Mouse (Mus musculus) intestine, embryonic 15.5 days (tissue): ENCODE measurements at regions not wholly inside any gene's neighbourhood (a gene's known extent, or its start where the extent isn't known, plus 50 kb on each side); places are given as distances from the start of the nearest gene placed in this dataset.

Source experiments
- ATAC-seq: fragments of 200-750 bp; cut with Nextera tagmentation; 2 replicates; pipeline ENCODE4 v1.8.0; 2017; ENCODE audit warnings: moderate TSS enrichment, moderate library complexity
- H3K27ac ChIP-seq: fragments of 300-500 bp; sonication (generic); 2 replicates; pipeline ENCODE4 v1.5.1; 2015; ENCODE audit warnings: mild to moderate bottlenecking, inconsistent platforms
- H3K27me3 ChIP-seq: fragments of 300-500 bp; sonication (generic); replicated peaks from 2 replicates; pipeline ENCODE4 v1.6.1; 2015; ENCODE audit warnings: inconsistent platforms
- H3K36me3 ChIP-seq: fragments of 300-500 bp; sonication (generic); 2 replicates; pipeline ENCODE4 v1.6.1; 2015; ENCODE audit warnings: inconsistent platforms
- H3K4me1 ChIP-seq: fragments of 300-500 bp; sonication (generic); replicated peaks from 2 replicates; pipeline ENCODE4 v1.6.1; 2015; ENCODE audit warnings: inconsistent platforms
- H3K4me2 ChIP-seq: fragments of 300-500 bp; sonication (generic); replicated peaks from 2 replicates; pipeline ENCODE4 v1.6.1; 2015; ENCODE audit warnings: mild to moderate bottlenecking, inconsistent platforms
- H3K4me3 ChIP-seq: fragments of 300-500 bp; sonication (generic); replicated peaks from 2 replicates; pipeline ENCODE4 v1.5.1; 2015; ENCODE audit warnings: inconsistent platforms
- H3K9ac ChIP-seq: fragments of 300-500 bp; sonication (generic); 2 replicates; pipeline ENCODE4 v1.6.1; 2015; ENCODE audit warnings: inconsistent platforms
- H3K9me3 ChIP-seq: fragments of 300-500 bp; sonication (generic); 2 replicates; pipeline ENCODE4 v1.6.1; 2016; ENCODE audit warnings: inconsistent platforms
- WGBS: fragments of 180-500 bp; shearing (Covaris S2); methylation state at CpG from one replicate; pipeline ENCODE4 v1.1.7; 2015; 5-methylcytosine and 5-hydroxymethylcytosine counted together

DNA sequence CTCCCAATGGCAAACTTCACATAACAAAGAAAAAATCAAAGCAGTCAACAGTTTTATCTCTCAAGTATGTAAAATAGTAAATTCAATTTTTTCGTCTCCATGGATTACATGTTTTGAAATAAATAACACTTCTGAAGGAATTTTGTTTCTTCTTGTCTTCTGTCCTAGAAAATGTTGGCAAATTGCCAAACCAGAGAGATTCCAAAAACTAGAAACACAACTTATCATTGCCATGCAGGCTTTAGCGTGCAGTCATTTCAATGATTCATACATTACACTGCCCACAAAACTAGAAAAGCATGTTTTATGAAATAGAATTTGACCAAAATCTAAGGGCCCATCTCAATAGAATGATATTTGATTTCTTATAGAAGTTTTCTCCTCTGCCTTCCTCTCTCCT lies 98.2 kb downstream of the Hpgd start:
- no peaks in the 10 kb centered on the region for H3K36me3 ChIP-seq
- no peak overlapping the region for H3K27ac ChIP-seq
- no peaks in the 10 kb centered on the region for H3K9me3 ChIP-seq
- no peak overlapping the region for H3K4me3 ChIP-seq
- WGBS: 52% methylated on average over 2 of the region's 2 CpGs
- H3K4me2 ChIP-seq: no peak overlapping the region
- no peak overlapping the region for H3K9ac ChIP-seq
- H3K4me1 ChIP-seq: no peaks in the 10 kb centered on the region
- ATAC-seq: no peak
- no peaks in the 10 kb centered on the region for H3K27me3 ChIP-seq

DNA sequence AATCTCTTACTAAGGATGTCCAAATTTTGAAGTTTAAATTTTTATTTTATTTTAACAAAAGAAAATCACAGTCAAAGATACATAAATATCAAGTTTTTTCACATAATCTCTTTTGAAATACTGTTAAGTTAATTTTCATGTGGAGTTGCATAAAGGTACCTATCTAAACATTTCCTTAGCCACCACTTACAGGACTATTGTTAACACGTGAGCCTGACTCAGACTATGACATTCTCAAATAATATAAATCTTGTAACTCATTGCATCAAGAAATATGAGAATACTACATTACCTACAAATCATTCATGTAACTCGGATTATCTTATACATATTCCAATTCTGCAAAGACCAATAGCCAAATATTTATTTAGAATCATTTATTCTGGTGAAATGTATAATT lies 97.8 kb downstream of the Hpgd start:
- no peak overlapping the region for H3K9ac ChIP-seq
- H3K4me2 ChIP-seq: no peak overlapping the region
- no peaks in the 10 kb centered on the region for H3K27me3 ChIP-seq
- no peaks in the 10 kb centered on the region for H3K36me3 ChIP-seq
- H3K4me1 ChIP-seq: no peaks in the 10 kb centered on the region
- ATAC-seq: no peak
- WGBS: 68% methylated on average over 2 of the region's 2 CpGs
- no peak overlapping the region for H3K27ac ChIP-seq
- no peaks in the 10 kb centered on the region for H3K9me3 ChIP-seq
- H3K4me3 ChIP-seq: no peak overlapping the region
